Mouse (Mus musculus) liver, embryonic 14.5 days (tissue): ENCODE measurements around the gene Mia3. TPM values are rescaled to one million over a fixed set of nuclear protein-coding genes. Genes with fewer than 3 reads are reported as not detected.

Source experiments
- ATAC-seq: fragments of 200-750 bp; cut with Nextera tagmentation; 2 replicates; pipeline ENCODE4 v1.8.0; 2017; ENCODE audit warnings: moderate number of reproducible peaks, mild to moderate bottlenecking, moderate library complexity; ENCODE audit not compliant: insufficient read depth
- DNase-seq, 3 experiments: peaks; one replicate each; pipeline ENCODE4 v3.0.0-alpha.2; 2012 to 2013; ENCODE audit warnings: low read depth in 3 of 3, low spot score in 3 of 3
- H3K27ac ChIP-seq: fragments of 300-500 bp; sonication (generic); 2 replicates; pipeline ENCODE4 v1.5.1; 2014; ENCODE audit warnings: moderate library complexity, mild to moderate bottlenecking, control low read depth, inconsistent platforms
- H3K27me3 ChIP-seq: fragments of 300-500 bp; sonication (generic); 2 replicates; pipeline ENCODE4 v1.6.1; 2014; ENCODE audit warnings: mild to moderate bottlenecking, low read length, moderate library complexity; ENCODE audit not compliant: control insufficient read depth, insufficient read depth
- H3K36me3 ChIP-seq: fragments of 300-500 bp; sonication (generic); replicated peaks from 2 replicates; pipeline ENCODE4 v1.6.1; 2014; ENCODE audit warnings: low read depth; ENCODE audit not compliant: control insufficient read depth, insufficient read depth
- H3K4me1 ChIP-seq, 2 experiments: fragments of 200-500 bp in 1 of 2; fragments of 300-500 bp in 1 of 2; sonication (generic) in 1 of 2; replicated peaks; 2 replicates each; pipeline ENCODE4 v1.6.1; 2012 to 2014; ENCODE audit warnings: antibody characterized with exemption in 1 of 2, inconsistent platforms in 1 of 2, low read length in 1 of 2; ENCODE audit not compliant: control insufficient read depth in 2 of 2, insufficient read depth in 2 of 2
- H3K4me2 ChIP-seq: fragments of 300-500 bp; sonication (generic); 2 replicates; pipeline ENCODE4 v1.6.1; 2014; ENCODE audit warnings: low read depth, mild to moderate bottlenecking, control low read depth, moderate library complexity
- H3K4me3 ChIP-seq, 2 experiments: fragments of 200-500 bp in 1 of 2; fragments of 300-500 bp in 1 of 2; sonication (generic) in 1 of 2; 2 replicates each; pipeline ENCODE4 v1.5.1; 2012 to 2014; ENCODE audit warnings: low read depth in 2 of 2, low read length in 2 of 2, mild to moderate bottlenecking in 2 of 2, control low read depth in 1 of 2, inconsistent platforms in 1 of 2, moderate library complexity in 1 of 2; ENCODE audit not compliant: insufficient read depth in 1 of 2
- H3K9ac ChIP-seq: fragments of 300-500 bp; sonication (generic); replicated peaks from 2 replicates; pipeline ENCODE4 v1.6.1; 2014; ENCODE audit warnings: mild to moderate bottlenecking, control low read depth, moderate library complexity
- H3K9me3 ChIP-seq: fragments of 300-500 bp; sonication (generic); 2 replicates; pipeline ENCODE4 v1.6.1; 2016; ENCODE audit warnings: low read length, mixed read lengths; ENCODE audit not compliant: control insufficient read depth
- CTCF ChIP-seq: IDR thresholded peaks from 2 replicates; pipeline ENCODE4 v1.5.1; 2016; ENCODE audit warnings: antibody characterized with exemption, low read depth, control low read depth
- EP300 ChIP-seq: IDR thresholded peaks from 2 replicates; pipeline ENCODE4 v1.6.1; 2016; ENCODE audit warnings: antibody characterized with exemption, low read depth
- WGBS: fragments of 180-500 bp; shearing (Covaris S2); extraction: QIAGEN DNeasy Blood & Tissue Kit; methylation state at CpG from one replicate; pipeline ENCODE4 v1.1.7; 2014; ENCODE audit not compliant: insufficient replicate concordance; 5-methylcytosine and 5-hydroxymethylcytosine counted together
- polyA plus RNA-seq, 2 experiments: library from polyadenylated mRNA; depleted of rRNA in 1 of 2; stranded (reverse) in 1 of 2; unstranded in 1 of 2; fragments of >200 nt; fragmentation: Nextera tagmentation in 1 of 2; extraction: Ambion mirVana in 1 of 2; gene quantifications; 2 replicates each; pipeline versions ENCODE4 v1.2.1 to v1.2.3; 2012 to 2014

Gene Mia3
- polyA plus RNA-seq (2012; rRNA removed) (13.4 and 21.0 TPM in 2 replicates), polyA plus RNA-seq (2014; fragmentation: Nextera tagmentation; extraction: Ambion mirVana) (19.2 and 19.7 TPM in 2 replicates)

GRCm38 (mm10) chr1:183369427-183370014 is at the start of gene Mia3:
Gene Mia3, minus strand, starts transcription at chr1:183369553.
- H3K4me2 ChIP-seq = peak within 1 kb of the TSS; percentile 97
- peak within 1 kb of the TSS; percentile 71 to 82 for H3K4me3 ChIP-seq
- ATAC-seq (peak; percentile 99), DNase-seq (peak; percentile 75 to 76 (median 76))
- peaks cover 8% of the 10 kb centered on the region for H3K27me3 ChIP-seq
- H3K36me3 ChIP-seq = no peaks in the 10 kb centered on the region
- no peak within 1 kb of the TSS for H3K27ac ChIP-seq
- 1% methylated on average over 39 of the region's 51 CpGs for WGBS
- peaks cover 0 to 8% of the 10 kb centered on the region in 2 experiments; a peak in 2 of 4 replicates for H3K4me1 ChIP-seq
- H3K9me3 ChIP-seq = no peaks in the 10 kb centered on the region
- peak within 1 kb of the TSS; percentile 79 for H3K9ac ChIP-seq
- TF ChIP-seq EP300 (no peak), CTCF (peak; percentile 33)

GRCm38 (mm10) chr1:183417873-183418272 is 48.5 kb upstream of the Mia3 start, which contains the start of gene Hhipl2:
Gene Hhipl2, plus strand, starts transcription at chr1:183418215.
- no peak for ATAC-seq

GRCm38 (mm10) chr1:183414081-183414727 is 44.9 kb upstream of the Mia3 start:
- Histone ChIP-seq H3K4me1 (no peaks in the 10 kb centered on the region), H3K4me3 (no peak overlapping the region), H3K27ac (no peak overlapping the region), H3K9ac (no peak overlapping the region), H3K36me3 (no peaks in the 10 kb centered on the region; the same call in 1 of the 2 replicates), H3K27me3 (no peaks in the 10 kb centered on the region), H3K4me2 (no peak overlapping the region), H3K9me3 (no peaks in the 10 kb centered on the region)
- 69% methylated on average over 15 of the region's 15 CpGs for WGBS
- ATAC-seq (no peak), DNase-seq (no peak)
- no peak for TF ChIP-seq CTCF
- TF ChIP-seq EP300 = no peak

More at GRCm38 (mm10) chr1:183417873-183418272, 48.5 kb upstream of the Mia3 start, which contains the start of gene Hhipl2:
- H3K36me3 ChIP-seq = no peaks in the 10 kb centered on the region
- 66% methylated on average over 12 of the region's 12 CpGs for WGBS
- no peak within 1 kb of the TSS for H3K4me3 ChIP-seq
- H3K9ac ChIP-seq = no peak within 1 kb of the TSS
- TF ChIP-seq CTCF (no peak), EP300 (no peak)
- H3K9me3 ChIP-seq = no peaks in the 10 kb centered on the region
- no peaks in the 10 kb centered on the region for H3K4me1 ChIP-seq
- H3K4me2 ChIP-seq = no peak within 1 kb of the TSS
- no peaks in the 10 kb centered on the region for H3K27me3 ChIP-seq
- H3K27ac ChIP-seq = no peak within 1 kb of the TSS
- DNase-seq = no peak

GRCm38 (mm10) chr1:183403396-183403795 is 34.0 kb upstream of the Mia3 start:
- peaks cover 11% of the 10 kb centered on the region for H3K36me3 ChIP-seq
- H3K27ac ChIP-seq = no peak overlapping the region
- no peak overlapping the region for H3K9ac ChIP-seq
- TF ChIP-seq EP300 (no peak), CTCF (no peak)
- H3K4me3 ChIP-seq = no peak overlapping the region
- H3K27me3 ChIP-seq = no peaks in the 10 kb centered on the region
- no peaks in the 10 kb centered on the region for H3K4me1 ChIP-seq
- 73% methylated on average over 3 of the region's 3 CpGs for WGBS
- H3K9me3 ChIP-seq = no peaks in the 10 kb centered on the region
- ATAC-seq (no peak), DNase-seq (no peak)
- no peak overlapping the region for H3K4me2 ChIP-seq
